Mouse (Mus musculus): Measurements from ENCODE around the gene Glod4. TPM values are rescaled to one million over a fixed set of nuclear protein-coding genes. Genes with fewer than 3 reads are reported as not detected.

Gene Glod4
- polyA plus RNA-seq, 1 experiment from 2014 or later = 68.9 TPM

DNA sequence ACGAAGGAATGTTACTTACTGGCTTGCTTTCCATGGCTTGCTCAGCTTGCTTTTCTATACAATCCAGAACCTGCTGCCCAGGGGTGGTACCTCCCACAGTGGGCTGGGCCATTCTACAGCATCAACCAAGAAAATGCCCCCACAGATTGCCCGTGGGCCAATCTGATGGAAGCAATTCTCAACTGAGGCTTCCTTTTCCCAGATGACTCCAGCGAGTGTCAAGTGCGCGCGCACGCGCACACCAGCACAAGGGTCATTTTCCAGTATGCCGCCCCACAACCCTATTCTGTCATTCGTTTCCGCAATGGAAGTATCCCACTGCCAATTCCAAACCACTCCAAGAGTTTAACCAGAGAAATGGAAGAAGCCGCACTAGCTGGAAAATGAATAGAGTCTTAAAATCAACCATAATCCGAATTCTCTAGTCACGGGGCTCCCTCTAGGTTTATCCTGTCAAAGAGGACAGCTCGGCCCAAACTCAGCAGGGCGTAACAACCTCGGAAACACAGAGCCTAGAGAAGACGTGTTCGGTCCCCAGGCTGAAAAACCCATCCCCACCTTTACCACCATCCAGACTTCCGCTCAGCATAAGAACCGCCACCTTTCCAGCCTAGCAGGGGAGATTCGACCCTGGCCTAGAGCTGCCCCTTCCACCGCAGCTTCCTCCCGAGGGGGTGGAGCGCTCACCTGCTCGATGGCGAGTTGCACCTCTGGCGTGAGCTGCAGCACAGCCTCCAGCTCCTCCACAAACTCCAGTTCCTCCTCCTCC, 64.6 kb downstream of the Glod4 start:
- TF ChIP-seq CTCF (IDR thresholded peaks at IDR 0.05; ENCODE audit: low read depth) = no peak
- H3K36me3 ChIP-seq (ENCODE audit: control insufficient read depth, insufficient read depth) = peaks cover 5% of the 10 kb centered on the region; the same call in 1 of the 2 replicates
- H3K27me3 ChIP-seq (replicated peaks; ENCODE audit: control insufficient read depth, insufficient read depth, low read length) = no peaks in the 10 kb centered on the region
- H3K4me3 ChIP-seq (ENCODE audit: low read depth, low read length) = peak overlapping the region; percentile 71
- peak overlapping the region; percentile 58 for H3K9ac ChIP-seq (ENCODE audit: low read depth, low read length)
- peak; percentile 74 for ATAC-seq
- H3K27ac ChIP-seq (ENCODE audit: low read depth, low read length) = peak overlapping the region; percentile 74
- peak overlapping the region; percentile 95 for H3K4me2 ChIP-seq (replicated peaks; ENCODE audit: low read depth)
- under 1% methylated on average over 28 of the region's 28 CpGs for WGBS
- no peaks in the 10 kb centered on the region for H3K9me3 ChIP-seq (ENCODE audit: control insufficient read depth)
- no peaks in the 10 kb centered on the region for H3K4me1 ChIP-seq (replicated peaks; ENCODE audit: control insufficient read depth, insufficient read depth, low read length)

DNA sequence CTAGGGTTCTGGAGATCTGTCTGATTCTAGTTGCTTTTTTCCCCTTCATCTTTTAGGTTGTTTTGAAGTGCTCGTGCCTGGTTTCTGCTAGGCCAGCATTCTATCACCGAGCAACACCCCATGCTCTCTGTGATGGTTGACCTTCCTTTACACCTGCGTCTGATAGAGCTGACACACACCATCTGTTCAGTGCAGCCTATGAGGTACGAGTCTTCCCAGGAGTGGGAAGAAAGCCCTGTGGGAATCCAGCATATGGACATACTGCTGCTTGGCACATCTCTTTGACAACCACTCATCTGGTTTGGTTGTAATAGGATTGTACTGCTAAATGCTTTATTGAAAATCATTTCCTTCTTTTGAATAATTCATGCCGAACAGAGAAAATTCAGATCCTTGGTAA, 73.3 kb downstream of the Glod4 start:
- H3K27ac ChIP-seq (ENCODE audit: low read depth, low read length) = no peak overlapping the region
- no peak overlapping the region for H3K4me3 ChIP-seq (ENCODE audit: low read depth, low read length)
- 76% methylated on average over 5 of the region's 5 CpGs for WGBS
- ATAC-seq = no peak
- H3K9ac ChIP-seq (ENCODE audit: low read depth, low read length) = no peak overlapping the region
- no peaks in the 10 kb centered on the region for H3K4me1 ChIP-seq (replicated peaks; ENCODE audit: control insufficient read depth, insufficient read depth, low read length)
- no peak for TF ChIP-seq CTCF (IDR thresholded peaks at IDR 0.05; ENCODE audit: low read depth)
- H3K36me3 ChIP-seq (ENCODE audit: control insufficient read depth, insufficient read depth) = peaks cover 15% of the 10 kb centered on the region; the same call in 1 of the 2 replicates
- H3K27me3 ChIP-seq (replicated peaks; ENCODE audit: control insufficient read depth, insufficient read depth, low read length) = no peaks in the 10 kb centered on the region
- no peaks in the 10 kb centered on the region for H3K9me3 ChIP-seq (ENCODE audit: control insufficient read depth)
- H3K4me2 ChIP-seq (replicated peaks; ENCODE audit: low read depth) = no peak overlapping the region

DNA sequence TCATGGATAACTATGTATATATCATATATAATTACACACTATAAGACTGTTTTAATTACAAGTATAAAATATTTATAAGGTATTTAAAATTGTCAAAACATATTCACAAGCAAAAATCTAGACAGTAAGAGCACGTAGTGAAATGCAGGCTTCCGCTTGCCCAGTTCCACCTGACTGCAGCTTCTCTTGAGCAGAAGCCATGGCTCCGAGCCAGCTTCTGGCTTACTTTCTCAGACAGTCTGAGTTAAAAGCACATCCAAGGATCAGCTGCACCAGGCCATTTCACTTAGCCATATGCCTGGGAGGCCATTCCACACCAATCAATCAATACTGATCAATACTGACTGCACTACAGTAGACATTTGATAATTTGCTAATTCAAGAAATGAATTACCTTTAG, 74.5 kb downstream of the Glod4 start:
- Histone ChIP-seq H3K4me1 (replicated peaks; ENCODE audit: control insufficient read depth, insufficient read depth, low read length) (no peaks in the 10 kb centered on the region), H3K27ac (ENCODE audit: low read depth, low read length) (no peak overlapping the region), H3K36me3 (ENCODE audit: control insufficient read depth, insufficient read depth) (peaks cover 14% of the 10 kb centered on the region; the same call in 1 of the 2 replicates), H3K9me3 (ENCODE audit: control insufficient read depth) (no peaks in the 10 kb centered on the region), H3K9ac (ENCODE audit: low read depth, low read length) (no peak overlapping the region), H3K27me3 (replicated peaks; ENCODE audit: control insufficient read depth, insufficient read depth, low read length) (no peaks in the 10 kb centered on the region), H3K4me2 (replicated peaks; ENCODE audit: low read depth) (no peak overlapping the region), H3K4me3 (ENCODE audit: low read depth, low read length) (no peak overlapping the region)
- no peak for ATAC-seq
- no peak for TF ChIP-seq CTCF (IDR thresholded peaks at IDR 0.05; ENCODE audit: low read depth)
- 79% methylated on average over 3 of the region's 3 CpGs for WGBS

DNA sequence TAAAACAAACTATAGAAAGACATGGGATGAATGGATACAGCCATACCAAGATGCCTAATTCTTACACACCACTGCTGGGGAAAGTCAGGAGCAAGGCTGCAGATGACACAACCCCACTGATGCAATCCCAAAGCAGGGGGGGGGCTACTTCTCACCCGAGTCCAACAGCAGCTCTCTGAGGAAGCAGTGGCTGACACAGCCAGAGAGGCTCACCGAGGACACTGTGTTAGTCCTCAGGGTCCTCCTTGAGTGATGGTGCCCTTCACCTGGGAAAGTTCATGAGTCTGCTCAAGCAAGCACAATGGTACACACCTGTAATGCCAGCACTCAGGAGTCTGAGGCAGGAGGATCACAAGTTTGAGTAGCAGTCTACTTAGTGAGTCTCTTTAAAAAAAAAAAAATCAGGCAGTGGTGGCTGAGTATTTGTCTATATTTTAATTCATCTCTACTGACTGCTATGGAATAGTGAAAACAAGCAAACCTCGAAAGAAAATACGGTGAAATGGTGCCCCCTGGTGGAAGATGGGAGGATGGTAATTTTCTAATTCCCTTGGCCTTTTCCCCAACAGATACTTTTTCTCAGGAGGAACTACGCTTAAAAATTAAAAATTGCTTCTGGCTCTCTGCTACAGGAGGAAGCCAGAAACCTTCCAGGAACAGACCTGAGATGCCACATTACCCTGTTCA, 76.3 kb downstream of the Glod4 start:
- TF ChIP-seq CTCF (IDR thresholded peaks at IDR 0.05; ENCODE audit: low read depth) = peak; percentile 82
- Histone ChIP-seq H3K4me2 (replicated peaks; ENCODE audit: low read depth) (no peak overlapping the region), H3K4me3 (ENCODE audit: low read depth, low read length) (no peak overlapping the region), H3K27me3 (replicated peaks; ENCODE audit: control insufficient read depth, insufficient read depth, low read length) (no peaks in the 10 kb centered on the region), H3K9me3 (ENCODE audit: control insufficient read depth) (no peaks in the 10 kb centered on the region), H3K9ac (ENCODE audit: low read depth, low read length) (no peak overlapping the region), H3K27ac (ENCODE audit: low read depth, low read length) (no peak overlapping the region), H3K4me1 (replicated peaks; ENCODE audit: control insufficient read depth, insufficient read depth, low read length) (no peaks in the 10 kb centered on the region), H3K36me3 (ENCODE audit: control insufficient read depth, insufficient read depth) (peaks cover 15% of the 10 kb centered on the region)
- ATAC-seq = peak; percentile 19; the same call in 1 of the 2 replicates
- 18% methylated on average over 5 of the region's 5 CpGs for WGBS

DNA sequence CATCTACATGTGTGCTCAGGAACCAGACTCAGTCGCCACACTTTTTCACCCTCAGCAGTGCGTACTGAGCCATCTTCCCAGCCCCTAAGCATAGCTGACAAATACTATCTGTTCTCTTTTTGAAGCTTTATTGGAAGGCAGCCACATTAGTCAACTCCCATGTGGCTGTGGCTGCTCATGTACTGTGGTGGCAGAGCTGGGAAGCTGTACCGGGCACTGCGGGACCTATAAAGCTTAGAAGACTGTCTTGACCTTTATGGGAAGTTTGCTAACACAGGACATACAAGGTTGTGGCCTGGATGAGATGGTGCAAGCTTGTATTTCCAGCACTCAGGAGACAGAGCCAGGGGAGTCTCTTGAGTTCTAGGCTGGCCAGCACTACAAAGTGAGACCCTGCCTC, 76.9 kb downstream of the Glod4 start:
- H3K4me1 ChIP-seq (replicated peaks; ENCODE audit: control insufficient read depth, insufficient read depth, low read length) = no peaks in the 10 kb centered on the region
- no peak overlapping the region for H3K4me3 ChIP-seq (ENCODE audit: low read depth, low read length)
- no peak overlapping the region for H3K9ac ChIP-seq (ENCODE audit: low read depth, low read length)
- peaks cover 13% of the 10 kb centered on the region for H3K36me3 ChIP-seq (ENCODE audit: control insufficient read depth, insufficient read depth)
- no peak for TF ChIP-seq CTCF (IDR thresholded peaks at IDR 0.05; ENCODE audit: low read depth)
- H3K4me2 ChIP-seq (replicated peaks; ENCODE audit: low read depth) = no peak overlapping the region
- H3K27me3 ChIP-seq (replicated peaks; ENCODE audit: control insufficient read depth, insufficient read depth, low read length) = no peaks in the 10 kb centered on the region
- no peak for ATAC-seq
- H3K9me3 ChIP-seq (ENCODE audit: control insufficient read depth) = no peaks in the 10 kb centered on the region
- 85% methylated on average over 4 of the region's 4 CpGs for WGBS
- no peak overlapping the region for H3K27ac ChIP-seq (ENCODE audit: low read depth, low read length)

DNA sequence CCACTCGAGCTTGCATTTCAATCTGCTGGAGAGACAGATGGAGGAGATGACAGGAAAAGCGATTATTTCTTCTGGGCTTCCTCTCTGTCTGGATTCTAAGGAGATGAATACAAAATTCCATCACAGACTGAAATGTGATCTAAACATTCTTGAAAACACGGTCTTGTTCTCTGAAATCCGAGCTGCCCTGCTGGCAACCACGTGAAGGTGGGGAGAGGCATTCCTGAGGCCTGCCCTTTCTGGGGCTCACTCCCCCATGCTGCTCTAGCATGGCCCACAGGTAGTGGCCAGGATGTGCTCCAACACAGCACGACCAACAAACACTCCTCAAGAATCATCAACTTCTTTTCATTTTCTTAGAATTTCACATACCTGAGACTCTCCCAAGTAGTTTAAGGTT, 83.3 kb downstream of the Glod4 start:
- no peak overlapping the region for H3K4me3 ChIP-seq (ENCODE audit: low read depth, low read length)
- WGBS = 49% methylated on average over 6 of the region's 6 CpGs
- peaks cover 34% of the 10 kb centered on the region for H3K36me3 ChIP-seq (ENCODE audit: control insufficient read depth, insufficient read depth)
- H3K9me3 ChIP-seq (ENCODE audit: control insufficient read depth) = no peaks in the 10 kb centered on the region
- TF ChIP-seq CTCF (IDR thresholded peaks at IDR 0.05; ENCODE audit: low read depth) = no peak
- no peak overlapping the region for H3K9ac ChIP-seq (ENCODE audit: low read depth, low read length)
- no peak for ATAC-seq
- no peak overlapping the region for H3K27ac ChIP-seq (ENCODE audit: low read depth, low read length)
- no peak overlapping the region for H3K4me2 ChIP-seq (replicated peaks; ENCODE audit: low read depth)
- no peaks in the 10 kb centered on the region for H3K27me3 ChIP-seq (replicated peaks; ENCODE audit: control insufficient read depth, insufficient read depth, low read length)
- no peaks in the 10 kb centered on the region for H3K4me1 ChIP-seq (replicated peaks; ENCODE audit: control insufficient read depth, insufficient read depth, low read length)
